16 mouse cellular contexts compared by ENCODE assay signal in genomic region chr5:53985632-53986031, GRCm38 (mm10).
"Had no signal": no experiment of that assay in that cellular context is flagged by ENCODE, and none has a peak within 500 bp of the region (broad histone marks: within the 10 kb centered on the region; RNA-seq: fewer than 3 reads in every experiment).

No protein-coding gene starts in this region.

- DNase-seq: lung, adult 18-20 months; lung, postnatal 14 days; lung, postnatal 36 days; right cerebral cortex, postnatal 14 days; spleen, adult 18-20 months; thymus, adult 18-20 months; thymus, postnatal 14 days; thymus, postnatal 36 days had no signal

- H3K4me3 ChIP-seq: lung, embryonic 15.5 days; megakaryocyte, embryonic 14.5 days; midbrain, embryonic 13.5 days; midbrain, embryonic 15.5 days; neural tube, embryonic 12.5 days had no signal

- H3K9me3 ChIP-seq: lung, embryonic 15.5 days; megakaryocyte, embryonic 14.5 days; midbrain, embryonic 13.5 days; midbrain, embryonic 15.5 days; neural tube, embryonic 12.5 days had no signal

- ATAC-seq: lung, postnatal 0 days; midbrain, embryonic 13.5 days; midbrain, embryonic 15.5 days had no signal

- H3K27ac ChIP-seq: lung, embryonic 15.5 days; macrophage; midbrain, embryonic 13.5 days; midbrain, embryonic 15.5 days; neural tube, embryonic 12.5 days had no signal

- H3K9ac ChIP-seq: lung, embryonic 15.5 days; midbrain, embryonic 13.5 days; midbrain, embryonic 15.5 days; neural tube, embryonic 12.5 days had no signal

- H3K4me2 ChIP-seq: lung, embryonic 15.5 days; midbrain, embryonic 11.5 days; midbrain, embryonic 13.5 days; midbrain, embryonic 15.5 days; neural tube, embryonic 12.5 days had no signal

- H3K4me1 ChIP-seq: lung, embryonic 15.5 days; midbrain, embryonic 13.5 days; midbrain, embryonic 15.5 days; neural tube, embryonic 12.5 days had no signal

- H3K27me3 ChIP-seq: lung, embryonic 15.5 days; megakaryocyte, embryonic 14.5 days; midbrain, embryonic 13.5 days; midbrain, embryonic 15.5 days; neural tube, embryonic 12.5 days had no signal

- H3K36me3 ChIP-seq: lung, embryonic 15.5 days; midbrain, embryonic 13.5 days; midbrain, embryonic 15.5 days; neural tube, embryonic 12.5 days had no signal
